Mouse (Mus musculus) spleen, postnatal 0 days (tissue): ENCODE measurements around the gene Trpc3. TPM values are rescaled to one million over a fixed set of nuclear protein-coding genes. Genes with fewer than 3 reads are reported as not detected.

Source experiments
- polyA plus RNA-seq: library from polyadenylated mRNA; unstranded; fragments of >200 nt; fragmentation: Nextera tagmentation; extraction: Ambion mirVana; gene quantifications from 2 replicates; pipeline ENCODE4 v1.2.1, GENCODE M21; 2015

Gene Trpc3
- polyA plus RNA-seq, result 1.5 and 1.9 TPM in 2 replicates

GRCm38 (mm10) chr3:36689392-36690291, at the start of gene Trpc3:
Gene Trpc3 (minus strand): TSS chr3:36690167.

GRCm38 (mm10) chr3:36613202-36613907, 76.6 kb downstream of the Trpc3 start, which contains the start of gene Bbs7:
Gene Bbs7 (minus strand): TSS chr3:36613477.

GRCm38 (mm10) chr3:36571827-36572378, 118.1 kb downstream of the Trpc3 start, which contains the start of gene Ccna2:
Gene Ccna2 (minus strand): TSS chr3:36572150.

Other genes starting within 250 kb of the Trpc3 start
- 81.8 and 108 TPM in 2 replicates for gene Anxa5, start 214.3 kb downstream of the Trpc3 start, polyA plus RNA-seq
- 1.1 and 1.5 TPM in 2 replicates for gene 1810062G17Rik, start 214.2 kb downstream of the Trpc3 start, polyA plus RNA-seq
- gene Gm11549, start 168.4 kb downstream of the Trpc3 start, polyA plus RNA-seq, result 0.05 and 0.10 TPM in 2 replicates
- 42.1 and 46.9 TPM in 2 replicates for gene Exosc9, start 137.6 kb downstream of the Trpc3 start, polyA plus RNA-seq
- gene Ccna2, start 118.0 kb downstream of the Trpc3 start, polyA plus RNA-seq, result 210 and 239 TPM in 2 replicates
- 8.7 and 9.1 TPM in 2 replicates for gene Bbs7, start 76.7 kb downstream of the Trpc3 start, polyA plus RNA-seq
- gene 4932438A13Rik, start 172.9 kb upstream of the Trpc3 start, polyA plus RNA-seq, result 27.1 and 31.4 TPM in 2 replicates